Mouse (Mus musculus) neutrophil, adult 5-6 weeks (primary cell): Measurements from ENCODE around the gene Sec61b. TPM values are rescaled to one million over a fixed set of nuclear protein-coding genes. Genes with fewer than 3 reads are reported as not detected.

ENCODE experiments used
- ATAC-seq: fragments of 151-379, 151-347 bp; 2 replicates; pipeline ENCODE4 v1.8.0; 2017; ENCODE audit warnings: mild to moderate bottlenecking, moderate TSS enrichment; ENCODE audit not compliant: insufficient number of reproducible peaks, poor library complexity, low FRiP score, severe bottlenecking; ENCODE audit errors: extremely low read depth
- total RNA-seq: library from RNA; stranded (forward); fragments of 200-1000 nt; gene quantifications from 2 replicates; pipeline ENCODE4 v1.2.3, GENCODE M21; 2017

Gene Sec61b
- 57.4 and 68.0 TPM in 2 replicates for total RNA-seq

DNA sequence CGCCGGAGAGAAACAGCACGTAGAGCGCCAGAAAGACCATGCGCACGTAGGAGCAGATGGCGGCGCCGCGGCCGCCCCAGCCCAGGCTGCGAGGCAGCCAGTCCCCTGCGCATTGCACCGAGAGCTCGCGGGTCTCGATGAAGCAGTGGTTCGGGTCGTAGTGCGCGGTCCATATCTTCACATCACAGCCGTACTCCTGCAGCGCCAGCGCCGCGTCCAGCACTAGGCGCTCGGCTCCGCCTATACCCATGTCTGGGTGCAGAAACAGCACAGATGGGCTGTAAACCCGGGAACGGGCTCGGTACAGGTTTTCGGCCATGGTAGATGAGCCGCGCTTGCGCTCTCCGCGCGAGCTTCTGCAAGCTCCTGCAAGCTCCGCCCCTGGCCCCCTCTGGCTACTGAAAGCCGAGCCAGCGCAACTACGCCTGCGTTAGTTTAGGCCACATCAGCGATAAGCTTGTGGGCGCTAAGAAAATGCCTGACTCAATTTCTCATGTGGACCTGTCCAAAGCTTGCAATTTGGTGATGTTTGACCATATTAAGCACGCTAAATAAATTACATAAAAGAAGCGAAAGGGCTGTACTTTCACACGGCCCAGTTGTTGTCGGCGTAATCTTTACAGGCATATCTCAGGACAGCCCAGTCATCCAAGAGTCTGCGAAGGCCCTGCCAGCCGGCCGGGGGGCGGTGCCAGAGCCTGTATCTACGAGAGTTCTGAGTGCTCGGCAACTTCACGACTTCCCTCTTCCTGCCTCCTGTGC lies at the start of gene Sec61b, which contains the start of gene Alg2:
Gene Sec61b (plus strand): TSS at position 691 of the 762 bp plus-strand sequence.
Gene Alg2 (minus strand): TSS at position 366 of the 762 bp plus-strand sequence.
- peak; percentile 91 for ATAC-seq

DNA sequence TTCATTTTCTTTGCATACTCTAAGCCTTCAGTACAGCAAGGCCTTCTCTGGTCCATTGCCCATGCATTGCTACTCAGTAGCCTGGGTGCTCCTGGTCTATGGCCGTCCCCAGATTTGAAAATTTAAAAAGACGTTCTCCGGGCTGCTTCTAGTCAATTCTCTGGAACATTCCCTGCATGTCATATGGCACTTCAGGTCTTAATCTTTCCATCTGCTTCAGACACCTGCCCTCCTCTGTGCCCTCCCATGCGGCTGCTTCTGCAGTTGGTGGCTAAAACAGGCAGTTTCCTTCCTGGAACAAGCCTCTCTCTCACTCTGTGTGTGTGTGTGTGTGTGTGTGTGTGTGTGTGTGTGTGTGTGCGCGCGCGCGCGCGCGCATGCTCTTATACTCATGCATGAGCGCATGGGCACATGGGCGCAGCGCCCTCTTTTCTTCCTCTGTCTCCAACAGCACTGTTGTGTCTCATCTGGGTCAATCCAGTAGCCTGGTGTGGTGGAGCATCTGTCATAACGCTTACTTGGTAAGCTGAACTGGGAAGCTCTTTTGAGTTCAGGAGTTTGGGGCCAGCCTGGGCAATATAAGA lies 49.1 kb upstream of the Sec61b start:
- no peak for ATAC-seq

DNA sequence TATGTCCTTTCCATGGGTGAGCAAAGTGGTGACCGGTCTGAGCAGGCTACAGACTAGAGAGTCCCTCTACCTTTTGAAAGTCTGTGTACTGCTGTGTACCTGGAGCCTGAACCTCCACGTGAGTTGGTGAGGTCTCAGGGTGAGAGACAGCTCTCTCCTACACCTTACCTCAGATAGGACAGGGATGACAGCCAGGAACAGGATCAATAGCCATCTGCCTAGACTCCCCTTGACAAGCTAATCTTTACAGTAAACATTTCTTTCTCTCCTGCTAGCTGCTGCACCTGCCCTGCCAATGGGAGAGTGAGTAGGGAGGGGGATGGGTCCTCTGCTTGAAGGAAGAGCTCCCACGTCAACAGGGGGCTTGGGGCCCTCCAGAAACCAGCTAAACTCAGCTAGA lies 46.9 kb upstream of the Sec61b start:
- ATAC-seq, result no peak

DNA sequence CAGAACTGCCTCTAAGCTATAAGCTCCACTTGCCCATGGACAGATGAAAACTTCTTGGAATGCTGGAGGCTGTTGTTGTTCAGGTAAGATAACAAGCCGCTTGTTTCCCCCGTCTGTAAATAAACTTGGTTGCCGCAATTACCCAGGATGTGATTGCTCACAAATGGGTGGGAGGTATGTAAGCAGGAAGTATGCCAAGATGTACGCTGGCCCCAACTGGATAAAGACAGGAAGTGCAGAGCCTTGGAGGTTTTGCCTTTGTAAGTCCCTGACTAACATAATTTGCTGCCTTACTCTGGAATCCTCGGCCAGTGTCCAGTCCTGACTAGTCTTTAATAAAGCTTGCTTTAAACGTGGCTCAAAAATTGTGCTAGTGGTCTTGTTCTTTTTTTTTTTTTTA lies 43.9 kb upstream of the Sec61b start:
- no peak for ATAC-seq

DNA sequence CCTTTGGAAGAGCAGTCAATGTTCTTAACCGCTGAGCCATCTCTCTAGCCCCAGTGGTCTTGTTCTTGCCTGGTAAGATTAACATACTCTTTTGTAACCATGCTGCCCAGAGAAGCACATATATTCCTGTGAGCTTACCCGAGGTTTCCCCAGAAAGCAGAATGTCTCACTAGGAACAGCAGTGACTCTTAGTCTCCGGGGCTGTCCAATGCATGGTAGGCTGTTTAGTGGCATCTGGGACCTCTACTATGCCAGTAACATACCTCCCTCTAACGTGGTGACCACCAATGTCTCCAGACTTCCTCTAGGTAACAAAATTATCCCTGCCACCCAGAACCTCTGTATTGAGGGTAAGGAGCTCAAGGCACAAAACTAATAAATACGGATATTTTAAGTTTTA lies 43.4 kb upstream of the Sec61b start:
- ATAC-seq, result no peak

DNA sequence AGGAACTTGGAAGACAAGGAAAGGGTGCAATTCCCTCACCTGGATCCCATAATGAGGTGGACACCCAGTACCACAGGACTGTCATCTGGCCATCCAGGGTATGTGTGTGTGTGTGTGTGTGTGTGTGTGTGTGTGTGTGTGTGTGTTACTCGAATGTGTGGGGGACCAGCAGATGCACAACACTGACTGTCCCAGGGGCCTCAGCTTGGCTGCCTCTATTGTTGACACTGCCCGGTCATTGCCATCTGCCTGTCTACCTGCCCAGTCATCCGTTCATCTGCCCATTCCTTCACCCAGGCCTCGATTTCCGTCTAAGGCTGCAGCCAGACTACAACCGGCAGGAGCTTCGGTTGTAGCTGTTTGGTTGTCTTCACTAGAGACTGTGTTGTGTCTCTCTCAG lies 41.7 kb upstream of the Sec61b start:
- ATAC-seq, result no peak

DNA sequence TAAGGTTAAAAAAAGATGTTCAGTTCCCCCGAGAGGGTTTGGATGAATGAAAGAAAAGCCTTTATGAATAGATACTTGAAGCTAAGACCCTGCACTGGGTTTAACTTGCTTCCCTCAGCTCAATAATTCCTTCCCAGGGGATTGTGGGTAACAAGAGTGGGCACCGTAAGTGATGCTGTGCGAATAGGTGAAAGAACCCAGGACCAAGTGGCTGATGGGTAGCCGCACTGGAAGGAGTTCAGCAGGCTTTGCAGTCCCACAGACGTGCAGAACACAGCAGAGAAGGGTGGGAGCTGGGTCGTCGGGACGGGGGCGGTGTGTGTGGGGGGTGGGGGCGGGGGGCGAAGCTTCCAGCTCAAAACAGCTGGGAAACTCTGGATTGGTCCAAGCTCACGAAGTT lies 39.3 kb upstream of the Sec61b start:
- no peak for ATAC-seq

DNA sequence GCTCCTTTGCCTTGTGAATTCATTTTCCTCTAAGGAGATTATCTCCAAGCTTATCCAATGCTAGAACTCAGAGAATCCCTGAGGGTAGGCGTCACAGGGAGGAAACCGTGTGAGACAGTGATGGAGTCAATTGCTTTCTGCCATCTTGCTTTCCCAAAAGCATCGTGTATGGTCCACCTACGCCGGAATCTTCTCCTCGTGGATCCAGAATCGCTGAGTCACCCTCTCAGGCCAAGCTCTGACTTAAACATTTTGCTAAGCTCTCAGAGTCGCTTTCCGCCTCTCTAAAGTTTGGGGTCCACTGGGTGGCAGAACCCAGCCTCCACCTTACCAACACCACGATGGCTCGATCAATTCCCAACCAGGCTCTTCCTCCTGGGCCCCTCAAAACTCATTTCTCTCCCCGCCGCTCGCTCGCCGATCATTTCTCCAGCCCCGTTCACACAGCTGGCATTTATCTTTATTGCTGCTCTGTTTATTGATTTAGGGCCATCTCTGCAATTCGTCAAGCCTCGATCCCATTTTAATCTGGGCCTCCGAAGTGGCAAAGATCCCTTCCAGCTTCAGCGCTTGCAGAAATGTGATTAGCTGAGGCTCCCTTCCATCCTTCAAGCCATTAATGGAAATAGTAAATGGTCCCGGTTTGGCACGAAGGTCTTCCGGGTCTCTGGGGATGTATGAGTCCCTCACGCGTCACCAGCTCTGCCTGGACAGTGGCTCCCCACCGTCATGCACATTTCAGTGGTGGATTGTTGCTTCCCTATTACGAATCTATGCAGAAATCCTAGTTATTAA lies 38.7 kb upstream of the Sec61b start:
- no peak for ATAC-seq

DNA sequence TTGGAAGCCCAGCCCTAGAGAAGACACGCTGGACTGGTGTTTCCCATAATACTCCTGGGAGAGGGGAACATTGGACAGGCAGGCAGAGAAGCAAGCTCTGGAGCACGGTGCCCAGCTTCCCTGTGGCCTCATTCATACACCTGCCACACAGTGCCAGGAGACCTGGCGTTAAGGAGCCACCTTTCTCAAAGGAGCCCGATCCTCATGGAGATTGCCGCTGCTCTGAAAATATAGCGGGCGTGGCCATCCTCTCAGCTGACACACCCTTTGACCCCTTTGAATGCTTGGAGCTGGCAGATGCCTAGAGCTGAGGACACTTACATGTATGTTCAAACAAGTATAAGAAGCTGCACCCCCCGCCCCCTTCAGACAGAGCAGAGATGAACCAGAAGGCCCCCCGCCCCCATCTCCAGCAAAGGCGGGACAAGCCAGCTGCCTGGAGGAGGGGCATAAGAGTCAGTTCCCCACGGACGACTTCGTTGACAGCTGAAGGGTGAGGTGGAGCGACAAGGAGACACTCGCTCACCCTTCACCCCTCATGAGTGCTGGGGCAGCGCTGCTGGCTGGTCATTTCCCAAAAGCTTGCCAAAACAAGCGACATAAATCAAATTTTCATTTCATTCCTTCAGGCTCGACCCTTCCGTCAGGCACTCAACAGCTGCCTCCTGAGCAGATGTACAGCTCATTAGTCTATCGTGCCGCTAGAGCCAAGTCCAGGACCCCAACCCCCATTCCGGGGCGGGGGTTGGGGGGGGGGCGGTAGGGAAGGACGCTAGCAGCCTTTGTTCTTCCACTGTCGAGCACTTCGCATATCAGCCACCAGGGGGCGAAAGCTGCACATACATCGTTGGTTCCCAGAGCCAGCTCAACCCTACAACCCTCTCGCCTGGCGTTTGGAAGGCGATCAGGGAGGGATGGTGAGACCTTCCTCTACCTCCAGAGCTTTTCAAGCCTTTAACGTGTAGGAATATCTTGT lies 36.8 kb upstream of the Sec61b start:
- peak; percentile 76 for ATAC-seq

DNA sequence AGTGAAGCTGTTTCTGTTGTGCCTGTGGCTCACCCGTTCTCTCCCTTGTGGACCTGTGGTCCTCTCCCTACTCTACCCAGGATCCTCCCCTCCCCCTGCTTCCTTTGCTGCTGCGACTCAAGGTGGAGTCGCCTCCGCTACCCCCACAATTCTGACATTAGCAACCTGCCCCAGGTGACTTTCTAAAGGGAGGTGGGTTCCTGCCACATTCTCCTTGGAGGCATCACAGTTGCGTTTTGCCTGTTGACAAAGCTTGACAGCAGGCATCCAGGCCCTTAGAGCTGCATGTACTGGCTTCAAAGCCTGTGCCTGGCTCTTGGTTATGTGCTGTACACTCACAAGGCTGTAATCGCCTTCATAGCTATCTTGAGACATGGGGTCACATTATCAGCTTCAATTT lies 35.5 kb upstream of the Sec61b start:
- no peak for ATAC-seq

DNA sequence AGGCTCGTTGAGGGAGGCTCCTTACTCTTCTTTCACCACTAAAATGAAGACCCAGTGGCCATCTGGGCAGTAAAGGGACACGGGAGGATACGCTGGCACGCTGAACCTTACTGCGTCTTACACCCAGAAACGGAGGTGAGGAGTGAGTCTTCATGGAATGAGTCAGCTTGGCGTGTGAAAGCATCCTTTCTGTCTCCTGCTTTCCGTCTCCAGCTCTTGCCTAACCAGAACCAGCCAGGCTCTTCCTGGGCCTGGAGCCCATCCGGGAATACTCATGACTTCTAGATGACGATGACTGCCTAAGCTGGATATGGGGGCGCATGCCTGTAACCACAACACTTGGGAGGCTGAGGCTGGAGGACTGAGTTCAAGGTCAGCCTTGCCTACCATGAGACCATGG lies 33.5 kb upstream of the Sec61b start:
- no peak for ATAC-seq

DNA sequence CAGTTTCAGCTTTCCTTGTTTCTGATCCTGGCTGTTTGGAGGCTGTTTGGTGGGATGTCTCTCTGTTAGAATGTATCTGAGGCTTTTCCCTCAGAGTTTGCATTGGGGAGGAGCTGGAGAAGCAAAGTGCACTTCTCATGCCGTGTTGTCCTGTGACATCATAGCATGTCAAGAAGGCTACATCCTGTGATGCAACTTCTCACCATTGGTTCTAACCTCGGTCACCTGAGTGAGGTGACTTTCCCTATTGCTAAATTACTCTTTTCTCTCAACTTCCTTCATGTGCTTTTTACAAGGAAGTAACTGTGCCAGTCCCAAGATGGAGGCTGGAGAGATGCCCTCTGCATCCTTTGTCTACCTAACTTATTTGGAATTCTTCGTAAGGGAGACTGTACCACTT lies 25.9 kb upstream of the Sec61b start:
- ATAC-seq, result no peak; the same call in 1 of the 2 replicates

DNA sequence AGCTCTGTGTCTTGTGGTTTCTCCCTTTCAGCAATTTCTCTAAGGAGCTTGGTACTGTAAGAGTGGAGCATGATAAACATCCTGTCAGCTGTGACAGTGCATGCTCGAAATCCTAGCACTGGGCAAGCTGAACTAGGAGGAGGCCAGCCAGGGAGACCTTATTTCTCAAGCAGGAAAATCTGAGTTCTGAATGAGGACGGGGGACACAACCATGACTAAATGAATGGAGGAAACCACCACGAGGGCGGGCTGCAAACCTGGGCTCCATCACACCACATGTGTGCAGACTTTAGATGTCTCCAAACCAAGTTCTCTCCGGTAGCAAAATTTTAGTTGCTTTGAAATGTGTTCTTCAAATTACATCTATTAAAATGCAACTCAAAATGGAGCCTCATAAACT lies 25.3 kb upstream of the Sec61b start:
- no peak for ATAC-seq

DNA sequence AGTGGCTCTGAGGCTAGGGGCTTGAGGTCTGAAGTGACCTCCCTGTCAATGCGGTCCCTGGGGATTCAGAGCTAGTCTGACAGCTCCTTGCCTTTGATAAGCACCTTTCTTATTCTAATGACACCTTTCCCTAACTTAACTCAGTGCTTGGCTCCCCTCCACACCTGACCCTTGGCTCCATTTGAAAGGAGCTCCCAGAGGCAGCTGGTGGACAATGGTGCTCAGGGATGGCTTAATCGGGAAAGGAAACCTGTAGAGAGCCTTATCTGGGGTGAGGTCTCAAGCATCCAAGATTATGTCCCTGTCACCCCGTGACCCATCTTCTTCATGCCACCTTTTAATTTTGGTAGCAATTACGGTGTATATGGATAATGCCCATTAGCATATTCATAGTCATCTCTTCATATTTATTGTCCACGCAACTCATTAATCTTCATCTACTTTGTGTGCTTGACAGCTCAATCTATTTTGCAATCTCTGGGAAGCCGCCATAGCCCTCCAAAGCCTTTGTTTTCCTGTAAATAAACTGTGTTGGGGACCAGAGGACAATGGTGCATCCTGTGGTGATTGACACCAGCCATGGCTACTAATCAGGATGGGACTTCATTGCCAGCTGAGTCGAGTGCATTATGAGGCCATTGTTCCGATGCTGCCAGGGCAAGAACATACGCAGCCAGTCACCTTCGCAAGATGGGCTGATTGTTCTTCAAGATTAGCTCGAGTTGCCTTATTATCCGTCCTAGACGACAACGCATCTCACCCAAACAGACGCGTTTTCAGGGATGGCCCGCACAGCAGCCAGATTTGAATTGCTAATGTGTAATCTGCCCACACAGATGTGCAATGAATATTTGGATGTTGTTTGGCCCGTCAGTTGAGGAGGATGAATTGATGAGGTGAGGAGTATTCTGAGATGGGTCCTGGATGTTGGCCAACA lies 24.6 kb upstream of the Sec61b start:
- ATAC-seq, result no peak

DNA sequence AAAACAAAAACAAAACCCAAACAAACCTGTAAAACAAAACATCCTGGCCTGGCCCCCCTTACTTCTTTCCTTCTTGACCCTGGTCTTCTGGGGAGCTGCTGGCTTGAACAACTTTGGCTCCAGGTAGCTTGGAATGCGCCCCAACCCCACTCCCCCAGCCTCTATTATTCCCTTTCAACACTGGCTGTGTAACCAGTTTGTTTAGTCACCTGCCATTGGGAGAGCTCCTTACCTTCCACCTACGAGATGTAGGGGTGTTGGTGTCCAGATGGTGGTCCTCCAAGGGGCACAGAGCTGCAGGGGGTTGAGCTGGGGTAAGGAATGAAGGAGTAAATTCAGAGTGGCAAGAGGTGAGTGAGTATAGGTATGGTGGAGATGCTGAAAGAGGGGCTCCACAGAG lies 7.3 kb upstream of the Sec61b start:
- ATAC-seq, result no peak

DNA sequence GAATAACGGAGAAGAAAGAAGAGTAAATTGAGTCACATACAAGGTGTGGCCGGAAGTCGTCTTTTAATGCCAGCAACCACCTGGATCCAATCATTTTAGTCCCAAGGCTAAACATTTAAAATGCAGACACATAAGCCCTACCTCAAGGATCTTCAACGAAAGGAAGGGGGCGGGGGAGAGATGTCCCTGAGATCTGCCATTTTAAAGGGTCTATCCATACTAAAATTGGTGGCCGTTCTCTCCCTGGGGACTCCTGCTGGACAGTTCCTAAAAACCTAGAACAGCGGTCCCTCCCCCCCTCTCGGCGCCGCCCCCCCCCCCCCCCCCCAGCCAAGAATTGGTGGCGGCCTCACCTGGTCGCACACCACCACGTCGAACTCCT lies 881 bp upstream of the Sec61b start:
- no peak for ATAC-seq

DNA sequence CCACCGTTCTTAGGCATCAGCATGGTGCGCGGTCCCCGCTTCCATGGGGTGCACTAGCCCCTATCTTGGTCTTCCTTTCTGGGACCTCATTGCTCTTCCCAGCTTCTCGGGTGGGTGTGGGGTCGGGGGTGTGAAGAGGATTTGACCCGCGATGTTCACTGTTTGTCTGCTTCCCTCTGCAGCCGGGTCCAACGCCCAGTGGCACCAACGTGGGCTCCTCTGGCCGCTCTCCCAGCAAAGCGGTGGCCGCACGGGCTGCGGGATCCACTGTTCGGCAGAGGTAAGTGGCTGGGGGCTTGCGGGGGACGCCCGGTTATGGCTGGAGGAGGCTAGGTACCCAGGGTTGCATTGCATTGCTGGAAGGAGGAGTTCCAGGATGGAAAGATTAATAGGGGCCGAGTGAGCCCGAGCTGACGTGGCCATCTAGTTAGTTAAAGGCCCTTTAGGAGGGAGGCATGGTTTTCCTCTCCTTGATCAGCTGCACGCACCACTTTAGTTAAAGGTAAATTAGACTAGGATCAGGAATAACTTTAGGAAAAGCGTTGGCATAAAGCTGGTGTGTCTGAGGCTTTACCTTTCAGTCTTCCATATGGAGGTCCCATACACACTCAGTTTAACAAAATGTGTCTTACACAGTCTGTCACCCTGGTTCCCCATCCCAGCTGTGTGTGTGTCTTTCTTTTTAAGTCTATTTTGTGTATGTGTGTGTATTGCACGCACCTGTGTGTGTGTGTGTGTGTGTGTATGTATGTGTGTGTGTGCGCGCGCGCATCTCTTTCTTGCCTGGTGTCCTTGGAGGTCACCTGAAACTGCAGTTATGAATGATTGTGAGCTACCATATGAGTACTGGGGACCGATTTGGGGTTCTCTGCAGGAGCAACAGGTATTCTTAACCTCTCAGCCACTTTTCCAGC lies 529 bp downstream of the Sec61b start:
- ATAC-seq, result no peak
